Comparison of ENCODE assay signal across 8 mouse cellular contexts in the genomic region with DNA sequence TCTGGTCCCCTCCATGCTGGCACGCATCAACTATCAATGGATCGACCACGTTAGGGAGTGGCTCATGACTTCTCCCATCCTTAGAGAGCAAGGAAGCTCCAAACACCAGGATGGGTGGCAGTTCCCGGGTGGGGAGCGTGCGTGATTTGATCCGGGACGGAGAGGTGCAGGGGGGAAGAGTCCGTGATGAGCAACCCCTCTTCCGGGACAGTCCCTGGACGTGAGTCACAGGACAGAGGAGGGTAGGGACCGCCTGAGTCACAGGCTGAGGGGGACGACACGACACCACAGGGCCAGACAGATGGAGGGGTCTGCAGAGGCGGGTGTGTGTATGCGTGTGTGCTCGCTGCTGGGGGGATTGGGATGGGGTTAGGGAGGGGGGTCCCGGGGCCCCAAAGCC. TPM values are rescaled to one million over a fixed set of nuclear protein-coding genes. Genes with fewer than 3 reads are reported as not detected.
DNase-seq lines count a peak whose midpoint lies in the region; ATAC-seq and TF ChIP-seq lines count a peak whose summit lies in the region.

No protein-coding gene starts in this region.

- H3K4me3 ChIP-seq in heart, embryonic 10.5 days, result peak overlapping the region; percentile 84
- peak overlapping the region; percentile 65 for H3K4me3 ChIP-seq in hindbrain, postnatal 0 days (ENCODE audit: low read length)
- H3K4me3 ChIP-seq in stomach, embryonic 16.5 days (replicated peaks; ENCODE audit: low read length), result peak overlapping the region; percentile 93

- no peaks in the 10 kb centered on the region for H3K36me3 ChIP-seq in heart, embryonic 10.5 days
- no peaks in the 10 kb centered on the region for H3K36me3 ChIP-seq in hindbrain, postnatal 0 days (ENCODE audit: insufficient read depth, low read length)
- no peaks in the 10 kb centered on the region for H3K36me3 ChIP-seq in stomach, embryonic 16.5 days (ENCODE audit: control insufficient read depth, insufficient read depth, low read length)

- no peaks in the 10 kb centered on the region for H3K27me3 ChIP-seq in heart, embryonic 10.5 days (ENCODE audit: insufficient read depth, poor library complexity, severe bottlenecking)
- no peaks in the 10 kb centered on the region for H3K27me3 ChIP-seq in hindbrain, postnatal 0 days (ENCODE audit: insufficient read depth, low read length)
- no peaks in the 10 kb centered on the region for H3K27me3 ChIP-seq in stomach, embryonic 16.5 days (ENCODE audit: control insufficient read depth, insufficient read depth, low read length)

- peak; percentile 32; the same call in 1 of the 2 replicates for ATAC-seq in erythroid progenitor cell, adult 5-6 weeks (replicated peaks; ENCODE audit: low FRiP score, poor library complexity, severe bottlenecking)
- peak; percentile 77 for ATAC-seq in hindbrain, postnatal 0 days
- peak; percentile 45 for ATAC-seq in megakaryocyte, adult 5-6 weeks (ENCODE audit: poor library complexity, severe bottlenecking)
- ATAC-seq in stomach, embryonic 16.5 days (ENCODE audit: insufficient read depth, low FRiP score), result no peak; the same call in 1 of the 2 replicates

- no peaks in the 10 kb centered on the region for H3K9me3 ChIP-seq in heart, embryonic 10.5 days
- no peaks in the 10 kb centered on the region for H3K9me3 ChIP-seq in hindbrain, postnatal 0 days (ENCODE audit: low read length)
- no peaks in the 10 kb centered on the region for H3K9me3 ChIP-seq in stomach, embryonic 16.5 days (replicated peaks; ENCODE audit: control insufficient read depth, low read length)

- peaks cover 13% of the 10 kb centered on the region; the same call in 1 of the 2 replicates for H3K4me1 ChIP-seq in heart, embryonic 10.5 days
- H3K4me1 ChIP-seq in hindbrain, postnatal 0 days (ENCODE audit: insufficient read depth, low read length), result no peaks in the 10 kb centered on the region; the same call in 1 of the 2 replicates
- H3K4me1 ChIP-seq in stomach, embryonic 16.5 days (ENCODE audit: control insufficient read depth, insufficient read depth, low read length), result peaks cover 6% of the 10 kb centered on the region

- H3K4me2 ChIP-seq in hindbrain, postnatal 0 days (ENCODE audit: low read depth, low read length), result peak overlapping the region; percentile 95
- H3K4me2 ChIP-seq in stomach, embryonic 16.5 days (ENCODE audit: low read depth, low read length), result peak overlapping the region; percentile 96

- peak overlapping the region; percentile 83 for H3K9ac ChIP-seq in hindbrain, postnatal 0 days (replicated peaks; ENCODE audit: low read length)
- H3K9ac ChIP-seq in stomach, embryonic 16.5 days (ENCODE audit: low read length), result peak overlapping the region; percentile 86

- no peak for DNase-seq in heart, embryonic 10.5 days (ENCODE audit: low spot score)
- DNase-seq in heart, adult 11 months, result no peak
- DNase-seq in urinary bladder, postnatal 25 days (ENCODE audit: low spot score), result peak; percentile 47
- DNase-seq in urinary bladder, adult 2 months (ENCODE audit: low spot score), result no peak
- no peak for DNase-seq in hindbrain, postnatal 0 days (ENCODE audit: low spot score)

- WGBS in heart, embryonic 10.5 days, result under 1% methylated on average over 18 of the region's 18 CpGs
- 0% methylated on average over 18 of the region's 18 CpGs for WGBS in hindbrain, postnatal 0 days
- WGBS in stomach, embryonic 16.5 days, result 0% methylated on average over 18 of the region's 18 CpGs

- TF ChIP-seq CTCF in hindbrain, postnatal 0 days (IDR thresholded peaks at IDR 0.05; ENCODE audit: low read depth), result no peak

- H3K27ac ChIP-seq in heart, embryonic 10.5 days, result peak overlapping the region; percentile 94
- peak overlapping the region; percentile 84; the same call in 1 of the 2 replicates for H3K27ac ChIP-seq in hindbrain, postnatal 0 days
- peak overlapping the region; percentile 72 for H3K27ac ChIP-seq in stomach, embryonic 16.5 days (ENCODE audit: low read length)

RNA-seq across cellular contexts. Expression of a gene that starts 0.7 kb away (rescaled TPM):
- polyA plus RNA-seq in heart, embryonic 10.5 days (2016; fragmentation: Nextera tagmentation; extraction: Ambion mirVana), result 104 and 111 TPM in 2 replicates
- 63.4 and 81.9 TPM in 2 replicates for polyA plus RNA-seq in urinary bladder, adult 2 months (2012; rRNA removed)
- 38.1 and 38.2 TPM in 2 replicates for total RNA-seq in erythroid progenitor cell, adult 5-6 weeks (2015; ENCODE audit: low replicate concordance)
- total RNA-seq in erythroid progenitor cell, adult 5-6 weeks (2017; ENCODE audit: low replicate concordance), result 43.8 and 46.9 TPM in 2 replicates
- 73.9 and 74.2 TPM in 2 replicates for total RNA-seq in hindbrain, postnatal 0 days (2014; rRNA removed)
- 44.4 and 45.4 TPM in 2 replicates for polyA plus RNA-seq in hindbrain, postnatal 0 days (2015; fragmentation: Nextera tagmentation; extraction: Ambion mirVana)
- 60.0 and 61.0 TPM in 2 replicates for total RNA-seq in megakaryocyte, adult 5-6 weeks (2015)
- 96.7 and 102 TPM in 2 replicates for total RNA-seq in megakaryocyte, adult 5-6 weeks (2017)
- polyA plus RNA-seq in stomach, embryonic 16.5 days (2015; fragmentation: Nextera tagmentation; extraction: Ambion mirVana), result 77.0 and 77.9 TPM in 2 replicates
